Mouse (Mus musculus) left cerebral cortex, adult 18-20 months (tissue): Measurements from ENCODE around the gene Sesn1. TPM values are rescaled to one million over a fixed set of nuclear protein-coding genes. Genes with fewer than 3 reads are reported as not detected.

Source experiments
- DNase-seq, 2 experiments: peaks; one replicate each; pipeline ENCODE4 v3.0.0; 2021 to 2022; ENCODE audit warnings: low spot score in 2 of 2, mixed read lengths in 1 of 2
- total RNA-seq, 2 experiments: library from RNA; stranded (reverse); gene quantifications; 2 replicates each; pipeline ENCODE4 v1.2.3; 2021

The Sesn1 gene
- total RNA-seq, 2 experiments from 2014 or later = 49.4 to 52.7 TPM

DNA sequence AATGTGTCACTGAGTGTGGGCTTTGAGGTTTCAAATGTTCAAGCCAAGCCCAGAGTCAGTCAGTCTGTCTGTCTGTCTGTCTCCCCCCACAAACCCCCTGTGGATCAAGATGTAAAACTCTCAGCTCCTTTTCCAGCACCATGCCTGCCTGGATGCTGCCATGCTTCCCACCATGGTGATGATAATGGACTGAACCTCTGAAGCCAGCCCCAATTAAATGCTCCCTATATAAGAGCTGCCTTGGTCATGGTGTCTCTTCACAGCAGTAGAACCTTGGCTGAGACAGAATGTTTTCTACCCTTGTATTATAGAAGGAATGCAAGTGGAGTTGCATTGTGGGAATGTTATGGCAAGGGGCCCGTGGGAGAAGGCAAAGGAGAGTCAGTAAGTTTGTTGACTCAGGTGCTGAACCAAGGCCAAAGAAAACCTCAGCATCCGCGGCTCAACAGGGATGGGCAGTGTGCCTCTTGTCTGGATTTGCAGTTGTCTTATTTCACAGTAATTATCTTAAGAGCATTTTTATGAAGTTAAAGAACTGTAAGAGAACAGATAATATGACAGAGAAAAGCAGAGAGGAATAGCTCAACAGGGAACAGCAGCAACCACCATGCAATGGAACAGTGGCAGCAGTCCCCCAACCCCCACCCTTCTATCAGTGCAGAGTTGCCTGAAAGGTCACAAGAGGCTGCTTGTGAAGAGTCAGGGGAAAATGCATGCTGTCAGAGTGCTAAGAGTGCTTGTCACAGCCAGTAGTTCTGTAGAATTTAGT, 56.5 kb downstream of the Sesn1 start:
- no peak for DNase-seq

DNA sequence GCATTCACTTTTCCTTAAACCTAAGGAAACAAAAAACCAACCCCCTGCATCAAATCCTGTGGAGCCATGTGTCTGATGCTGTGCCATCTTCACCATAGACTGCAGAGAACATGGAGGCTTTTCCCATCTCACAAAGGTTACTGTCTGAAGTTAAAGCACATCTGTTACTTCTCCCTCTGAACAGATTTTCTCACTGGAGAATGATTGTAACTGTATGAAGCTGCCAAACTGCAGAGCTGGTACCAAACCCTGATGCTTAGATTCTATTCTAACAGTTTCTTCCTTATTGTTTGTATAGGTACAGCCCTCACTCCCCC, 57.1 kb downstream of the Sesn1 start:
- no peak for DNase-seq

DNA sequence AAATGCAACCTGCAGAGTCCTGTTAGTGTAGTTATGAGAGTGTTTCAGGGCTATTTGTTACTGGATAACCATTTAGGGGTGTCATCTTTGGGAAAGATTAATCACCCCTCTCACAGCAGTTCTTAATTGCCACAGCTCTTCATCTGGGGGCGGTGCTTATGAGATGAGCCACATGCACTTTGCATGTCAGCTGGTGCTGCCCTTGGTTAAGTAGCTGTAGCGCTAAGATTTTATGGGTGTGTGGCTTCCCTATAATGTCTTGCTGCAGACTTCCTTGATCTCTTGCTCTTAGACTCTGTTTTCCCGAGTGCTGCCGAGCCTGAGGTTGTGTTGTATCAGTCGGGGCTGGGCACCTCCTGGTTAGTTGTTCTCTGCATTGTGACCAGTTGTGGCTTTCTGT, 58.2 kb downstream of the Sesn1 start:
- no peak for DNase-seq

DNA sequence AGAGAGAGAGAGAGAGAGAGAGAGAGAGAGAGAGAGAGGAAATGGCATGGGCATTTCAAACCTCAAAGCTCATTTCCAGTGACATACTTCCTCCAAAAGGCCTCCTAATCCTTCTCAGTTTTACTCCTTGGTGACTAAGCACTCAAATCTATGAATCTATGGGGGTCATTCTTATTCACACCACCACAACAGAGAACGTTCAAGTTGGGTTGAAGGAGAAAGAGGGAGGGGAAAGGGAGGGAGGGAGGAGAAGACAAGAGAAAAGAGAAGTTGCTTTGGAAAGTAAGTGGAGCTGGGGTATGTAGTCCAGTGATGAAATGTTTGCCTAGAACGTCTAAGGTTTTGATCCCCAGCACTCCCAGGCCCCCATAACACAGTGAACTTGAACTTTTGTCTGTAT, 60.4 kb downstream of the Sesn1 start:
- DNase-seq = no peak

DNA sequence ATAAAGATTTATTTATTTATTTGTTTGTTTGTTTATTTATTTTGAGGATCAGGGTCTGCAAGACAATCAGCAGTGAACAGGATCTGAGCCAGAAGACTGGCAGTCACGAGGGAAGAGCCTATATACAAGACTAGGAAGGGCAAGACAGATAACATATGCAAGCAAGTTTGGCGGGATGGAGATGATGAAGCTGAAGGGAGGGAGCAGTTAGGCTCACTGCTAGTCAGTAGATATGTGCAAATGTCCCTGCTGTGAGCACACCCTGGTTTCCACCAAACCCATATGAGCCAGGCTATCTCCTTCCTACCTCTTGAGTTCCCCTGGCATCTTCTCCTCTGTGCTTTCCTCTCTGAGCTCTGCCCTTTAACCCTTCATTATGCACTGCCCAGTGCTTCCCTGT, 61.8 kb downstream of the Sesn1 start:
- DNase-seq = no peak

DNA sequence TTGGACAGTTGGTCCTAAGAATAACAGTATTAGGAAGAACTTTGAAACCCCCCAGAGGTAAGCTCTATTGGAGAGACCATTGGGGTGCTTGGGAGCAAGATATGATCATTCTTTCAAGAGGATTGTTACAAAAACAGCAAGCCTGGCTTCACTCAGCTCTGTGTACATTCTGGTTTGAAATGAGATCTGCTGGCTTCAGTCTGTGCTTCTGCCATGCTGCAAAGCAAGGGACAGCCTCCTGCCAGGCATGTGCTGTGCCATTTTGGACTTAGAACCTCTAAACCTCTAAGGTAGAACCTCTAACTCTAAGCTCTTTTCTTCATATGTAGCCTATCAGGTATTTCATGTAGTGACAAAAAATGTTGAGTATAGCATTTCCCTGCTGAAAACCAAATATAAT, 65.9 kb downstream of the Sesn1 start:
- DNase-seq = no peak

DNA sequence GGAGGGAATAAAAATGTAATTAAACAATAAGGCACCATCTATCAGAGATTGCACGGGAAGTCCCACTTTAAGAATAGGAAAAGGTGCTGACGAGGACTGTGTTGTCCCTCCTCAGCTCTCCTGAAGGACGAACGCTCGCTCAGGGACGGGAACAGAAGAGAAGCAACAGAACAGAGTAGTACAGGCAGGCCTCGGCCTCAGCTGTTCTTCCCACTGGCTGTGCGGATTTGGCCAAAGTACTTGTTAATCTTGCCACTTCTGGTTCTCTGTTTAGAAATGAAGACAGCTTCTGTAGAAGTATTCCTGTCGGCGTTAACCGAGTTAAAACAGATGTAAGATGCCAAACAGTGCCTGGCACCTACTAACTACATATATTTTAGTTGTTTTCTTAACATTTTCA, 68.6 kb downstream of the Sesn1 start:
- DNase-seq = no peak

DNA sequence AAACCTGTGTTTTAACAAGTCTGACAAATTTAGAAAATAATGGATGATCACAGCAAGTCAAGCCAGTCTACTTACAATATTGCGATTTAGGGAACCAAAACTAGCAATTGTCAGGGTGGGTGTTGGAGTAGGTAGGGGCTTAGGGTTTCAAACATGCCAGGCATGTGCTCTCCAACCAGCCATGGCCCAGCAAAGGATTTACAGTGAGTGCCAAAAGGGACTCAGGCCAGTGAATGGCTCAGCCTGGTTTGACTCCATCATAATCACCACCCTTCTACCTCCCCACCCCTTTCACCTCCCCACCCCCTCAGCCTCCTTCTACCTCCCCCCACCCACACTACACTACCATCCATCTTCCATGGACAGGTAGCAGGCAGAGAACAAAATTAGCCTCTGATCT, 69.9 kb downstream of the Sesn1 start:
- DNase-seq = no peak

DNA sequence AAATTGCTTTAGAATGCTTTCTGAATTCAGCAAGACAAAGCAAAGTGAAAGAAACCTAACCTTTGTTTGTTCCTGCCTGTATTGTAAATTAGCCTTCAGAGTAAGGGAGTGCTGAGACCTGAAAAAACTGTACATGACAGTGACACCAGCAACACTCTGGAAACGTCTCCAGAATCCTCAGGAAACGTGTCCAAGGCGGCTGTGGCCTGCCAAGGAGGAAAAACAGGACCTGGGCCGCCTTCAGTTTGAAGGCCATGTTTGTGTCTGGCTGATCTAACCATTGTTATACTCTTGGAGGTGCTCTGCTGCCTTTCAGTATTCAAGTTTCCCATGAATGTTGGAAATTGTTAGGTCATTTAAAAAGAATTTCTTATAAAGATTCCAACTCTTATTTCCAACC, 70.5 kb downstream of the Sesn1 start:
- DNase-seq = no peak

DNA sequence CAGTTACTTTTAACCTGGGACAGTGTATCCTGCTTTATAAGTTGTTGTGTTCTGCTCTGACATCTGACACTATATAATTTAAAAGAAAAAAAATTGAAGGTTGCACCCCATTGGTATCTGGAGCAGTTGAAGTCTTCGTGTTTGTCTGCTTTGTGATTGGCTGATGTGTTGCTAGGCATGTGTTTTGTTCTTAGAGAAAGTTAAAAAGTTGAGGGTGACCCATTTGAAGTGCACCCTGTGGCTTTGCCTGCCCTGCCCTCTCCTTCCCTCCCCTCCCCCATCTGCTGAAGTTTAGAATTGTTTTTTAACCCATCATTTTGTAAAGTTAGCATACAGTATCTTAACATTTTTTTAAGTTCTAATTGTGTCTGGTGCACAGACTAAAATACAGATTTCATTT, 71.0 kb downstream of the Sesn1 start:
- no peak for DNase-seq

DNA sequence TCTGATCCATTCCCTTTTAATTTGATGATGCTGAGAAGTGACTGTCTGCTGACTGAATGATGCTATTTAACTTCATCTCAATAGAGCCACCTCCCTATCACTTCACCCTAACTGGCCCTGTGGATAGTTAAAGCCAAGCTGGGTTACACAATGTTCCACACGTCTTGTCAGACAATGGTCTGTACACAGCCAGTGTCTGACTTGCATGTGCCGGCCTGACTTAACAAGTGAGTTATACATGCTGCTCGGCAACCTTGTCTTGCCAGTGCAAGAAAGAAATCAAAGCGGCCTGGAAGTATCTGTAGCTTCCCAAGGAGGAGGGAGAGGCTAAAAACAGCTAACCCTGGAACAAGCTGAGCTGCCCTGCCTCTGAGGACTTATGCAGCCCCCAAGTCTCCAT, 71.7 kb downstream of the Sesn1 start:
- no peak for DNase-seq

DNA sequence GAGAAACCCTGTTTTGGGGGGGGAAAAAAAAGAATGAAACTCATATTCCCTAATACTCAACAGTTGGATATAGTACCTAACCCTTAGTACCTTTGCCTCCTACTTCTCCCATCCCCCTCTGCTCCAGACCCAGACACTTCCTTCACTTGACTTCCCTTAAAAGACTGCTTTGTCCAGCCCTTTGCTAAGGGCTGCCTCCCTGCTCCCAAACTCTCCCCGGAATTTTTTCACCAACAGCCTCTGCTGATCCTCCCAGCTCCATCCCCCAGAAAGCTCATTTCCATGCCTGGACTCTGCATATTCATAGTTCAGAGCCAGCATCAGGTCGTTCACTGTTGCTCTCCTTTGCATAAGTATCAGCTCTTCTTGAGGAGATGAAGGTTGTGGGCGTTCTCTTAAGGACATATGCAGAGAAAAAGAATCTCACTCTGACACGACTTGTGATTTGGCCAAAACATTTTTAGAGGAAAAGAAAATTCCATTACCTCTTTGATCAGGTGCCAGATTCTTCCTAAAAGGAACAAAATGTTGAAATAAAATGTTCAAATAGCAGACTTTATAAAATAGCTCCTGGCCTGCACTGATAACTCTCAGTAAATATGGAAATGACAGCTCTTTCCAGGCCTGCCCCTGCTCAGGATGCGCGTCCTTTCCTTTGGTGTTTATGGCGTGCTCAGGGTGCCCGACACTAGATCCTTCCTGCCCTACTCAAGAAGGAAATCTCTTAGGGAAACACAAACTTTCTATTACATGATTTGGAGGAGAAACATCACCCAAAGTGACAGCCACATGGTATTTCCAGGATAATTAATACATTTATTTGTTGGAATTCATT, 74.2 kb downstream of the Sesn1 start:
- no peak for DNase-seq

DNA sequence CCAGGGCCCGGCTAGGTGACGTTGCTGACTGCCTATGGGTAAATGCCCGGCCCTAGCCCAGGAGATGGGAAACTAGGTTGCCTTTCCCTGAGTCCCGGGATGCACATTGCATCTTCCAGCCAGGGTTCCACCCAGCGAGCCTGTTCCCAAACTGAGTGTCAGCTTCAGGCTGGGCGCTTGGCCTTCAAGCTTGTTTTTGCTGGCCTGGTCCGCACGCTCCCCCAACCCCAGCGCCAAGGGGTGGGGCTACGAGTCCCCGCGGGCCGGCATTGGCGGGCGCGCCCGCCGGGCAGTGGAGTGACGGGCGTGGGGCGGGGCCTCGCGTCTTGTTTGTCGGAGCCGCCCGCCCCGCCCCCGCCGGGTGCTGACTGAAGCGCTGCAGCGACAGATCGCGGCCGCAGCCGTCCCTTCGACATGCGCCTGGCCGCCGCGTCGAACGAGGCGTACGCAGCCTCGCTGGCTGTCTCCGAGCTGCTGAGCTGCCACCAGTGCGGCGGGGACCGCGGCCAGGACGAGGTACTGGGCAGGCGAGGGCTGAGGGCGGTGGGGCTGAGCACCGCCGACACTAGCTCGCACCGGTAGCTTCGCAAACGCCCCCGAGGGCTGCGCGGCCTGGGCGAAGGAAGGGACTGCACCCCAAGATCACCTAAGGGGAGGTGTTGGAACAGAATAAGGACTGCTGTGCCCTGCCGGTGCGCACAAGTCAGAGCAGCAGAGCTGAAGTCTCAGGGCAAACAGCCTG, 77.5 kb downstream of the Sesn1 start:
- peak; percentile 93 to 96 for DNase-seq

DNA sequence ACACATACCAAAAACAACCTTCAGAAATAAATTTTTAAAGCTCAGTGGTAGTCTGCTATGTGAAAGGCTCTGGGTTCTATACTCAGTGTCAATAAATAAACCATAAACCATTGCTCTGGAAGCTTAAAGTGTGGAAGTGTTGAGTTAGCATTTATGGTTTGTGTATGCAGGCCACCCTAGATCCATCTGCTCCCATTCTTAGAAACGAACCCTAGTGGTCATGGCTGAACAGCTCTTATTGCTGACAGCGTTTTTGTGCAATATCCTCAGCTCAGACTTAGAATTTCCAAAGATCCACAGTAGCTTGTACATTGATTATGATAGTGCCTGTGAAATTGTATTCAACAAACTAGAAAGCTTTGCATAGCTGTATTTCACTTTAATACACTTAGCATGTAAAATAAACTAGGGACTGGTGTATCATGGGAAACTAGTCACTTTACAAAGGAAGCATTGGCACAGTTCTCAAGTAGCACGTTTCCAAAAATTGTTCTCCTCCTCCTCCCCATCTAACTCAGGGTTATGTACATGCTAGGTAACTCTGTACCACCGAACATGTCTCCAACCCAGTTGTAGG, 78.7 kb downstream of the Sesn1 start:
- DNase-seq = no peak

DNA sequence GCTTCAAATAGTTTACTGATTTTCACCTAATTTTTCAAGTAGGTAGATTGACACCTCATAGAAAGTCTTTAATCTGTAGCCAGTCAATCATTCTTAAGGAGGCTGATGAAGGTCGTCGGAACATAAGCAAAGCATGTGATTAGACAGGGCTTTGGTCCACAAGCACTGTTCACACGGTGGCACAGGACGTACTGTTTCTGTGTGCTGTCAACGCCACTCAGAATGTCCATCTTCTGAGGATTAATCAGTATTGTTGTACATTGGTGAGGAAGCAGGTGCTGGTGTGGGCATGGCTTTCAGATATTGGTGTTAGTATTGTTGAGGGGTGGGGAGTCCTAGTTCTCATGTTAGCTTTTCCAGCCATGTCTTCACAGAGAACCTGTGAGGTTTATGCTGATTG, 79.8 kb downstream of the Sesn1 start:
- DNase-seq = no peak

DNA sequence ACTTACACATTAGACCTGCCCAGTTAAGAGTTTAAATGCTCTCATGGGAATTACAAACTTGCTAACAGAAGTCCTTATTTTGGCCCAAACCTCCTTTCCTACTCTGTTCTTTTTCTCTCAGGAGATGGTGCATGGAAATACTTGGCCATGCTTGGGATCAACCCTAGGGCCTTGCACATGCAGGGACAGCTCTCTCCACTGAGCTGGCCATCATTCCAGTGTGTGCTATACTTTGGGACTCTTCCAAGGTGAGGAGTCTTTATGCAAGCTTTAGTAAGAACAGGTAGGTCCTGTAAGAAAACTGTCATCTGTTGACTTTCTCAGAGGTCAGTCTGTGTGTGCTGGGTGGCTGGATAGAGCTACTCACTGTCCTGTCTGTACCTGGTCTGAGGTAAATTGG, 80.8 kb downstream of the Sesn1 start:
- DNase-seq = no peak

DNA sequence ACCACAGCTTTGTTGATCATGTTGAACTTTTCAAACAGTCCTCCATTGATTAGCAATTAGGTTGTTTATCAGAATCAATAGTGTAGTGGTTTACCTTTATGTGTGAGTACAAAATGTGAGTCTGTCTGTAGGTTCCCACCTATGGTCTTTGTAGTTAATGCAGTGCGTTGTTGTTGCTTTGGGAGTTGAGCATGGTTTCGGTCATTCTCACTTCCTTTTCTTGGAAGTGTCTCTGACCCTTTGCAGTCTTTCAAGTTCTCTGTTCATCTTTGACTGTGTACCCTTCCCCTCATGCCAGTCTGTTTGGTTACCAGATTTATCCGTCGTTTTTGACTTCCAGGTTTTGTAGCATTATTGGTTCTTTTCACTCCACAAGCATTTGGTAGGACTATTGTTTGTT, 81.6 kb downstream of the Sesn1 start:
- DNase-seq = no peak

DNA sequence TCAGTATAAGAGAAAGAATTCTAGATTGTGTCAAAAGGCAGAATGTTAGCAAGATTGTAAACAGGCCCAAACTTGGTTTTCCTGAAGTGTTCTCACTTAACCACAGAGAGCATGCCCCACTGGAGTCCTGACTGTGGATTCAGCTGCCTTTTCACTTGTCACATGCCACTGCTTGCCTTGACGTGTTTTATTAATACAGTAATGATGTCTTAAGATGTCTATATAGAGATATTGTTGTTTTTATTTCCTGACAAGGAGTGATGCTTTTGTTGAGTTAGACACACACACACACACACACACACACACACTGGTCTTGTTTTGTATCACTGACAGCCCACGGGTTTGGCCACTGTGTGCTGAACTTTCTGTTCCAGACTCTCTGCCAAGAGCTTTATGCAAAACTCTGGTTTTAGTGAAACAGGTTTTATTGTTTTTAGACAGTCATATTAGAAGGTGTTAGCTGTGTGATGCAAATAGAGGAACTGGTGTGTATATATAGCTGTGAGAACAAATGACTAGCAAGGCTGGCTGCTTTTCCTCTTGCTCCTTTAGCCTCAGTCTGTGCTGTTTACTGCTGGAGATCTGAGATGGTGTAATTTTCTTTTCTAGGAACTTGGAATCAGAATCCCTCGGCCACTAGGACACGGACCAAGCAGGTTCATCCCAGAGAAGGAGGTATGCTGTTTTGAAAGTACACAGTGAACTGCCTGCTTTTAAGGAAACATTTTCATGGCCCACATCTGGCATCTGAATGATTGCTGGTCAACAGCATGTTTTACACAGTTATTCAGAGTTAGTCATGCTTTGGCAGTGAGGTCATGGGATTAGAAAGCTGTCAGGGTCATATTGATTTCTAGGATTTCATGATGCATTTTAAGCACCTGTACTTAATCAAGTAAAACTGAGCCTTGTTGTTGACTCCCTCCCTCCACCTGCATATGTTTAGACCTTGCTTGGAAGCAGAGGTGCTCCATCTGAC, 84.0 kb downstream of the Sesn1 start:
- DNase-seq = peak in 1 of 2 experiments; percentile 64

DNA sequence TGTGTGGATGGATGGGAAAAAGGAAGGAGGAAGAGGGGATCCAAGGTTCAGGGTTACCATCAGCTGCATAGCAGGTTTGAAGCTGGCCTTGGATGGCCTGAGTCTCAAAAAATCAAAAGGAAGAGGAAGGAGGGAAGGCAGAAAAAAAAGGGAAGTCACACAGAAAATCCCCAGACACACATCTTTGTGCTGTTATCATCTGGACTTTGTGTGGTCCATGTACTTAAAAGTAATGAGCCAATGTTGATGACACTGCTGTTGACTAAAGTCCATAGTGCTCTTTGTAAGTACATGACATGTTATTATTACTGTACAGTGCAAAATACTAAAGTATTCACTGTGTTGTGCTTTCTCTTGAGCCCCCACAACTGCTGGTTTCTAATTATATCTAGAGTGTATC, 86.7 kb downstream of the Sesn1 start:
- no peak for DNase-seq

DNA sequence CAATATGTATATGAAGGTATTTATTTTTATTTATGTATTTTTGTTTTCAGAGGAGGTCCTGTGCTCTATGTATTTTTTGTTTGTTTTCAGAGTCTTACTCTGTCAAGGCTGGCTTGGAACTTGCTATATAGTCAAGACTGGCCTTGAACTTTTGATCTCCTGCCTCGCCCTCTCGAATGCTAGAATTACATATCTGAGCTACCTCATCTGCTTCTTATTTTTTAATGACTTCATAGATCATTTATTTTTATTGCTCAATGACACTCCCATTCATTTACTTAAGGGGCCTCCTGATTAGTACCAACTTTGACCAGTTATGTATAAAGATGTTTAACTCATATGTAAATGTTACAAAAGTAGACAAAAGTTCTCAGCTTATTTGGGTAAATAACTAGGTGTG, 87.1 kb downstream of the Sesn1 start:
- DNase-seq = no peak

DNA sequence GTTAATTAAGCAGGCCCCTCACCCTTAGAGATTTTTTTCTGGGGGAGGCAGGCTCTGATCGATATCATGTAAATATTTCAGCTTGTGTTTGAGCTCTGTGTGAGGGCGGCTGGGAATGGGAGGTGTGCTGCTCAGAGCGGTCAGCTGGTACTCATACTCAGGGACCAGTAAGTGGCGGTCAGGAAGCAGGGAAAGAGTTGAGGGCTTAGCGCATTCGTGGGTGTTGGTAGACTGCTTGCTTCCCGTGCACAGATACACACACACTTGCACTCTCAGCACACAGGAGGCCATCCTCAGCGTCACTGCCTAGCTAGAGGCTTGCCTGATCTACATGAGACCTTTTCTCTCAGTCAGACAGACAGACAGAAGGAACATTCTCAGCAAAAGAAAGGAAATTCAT, 91.7 kb downstream of the Sesn1 start:
- no peak for DNase-seq
